Mouse (Mus musculus) embryonic facial prominence, embryonic 12.5 days (tissue): Measurements from ENCODE around the gene Cfdp1. TPM values are rescaled to one million over a fixed set of nuclear protein-coding genes. Genes with fewer than 3 reads are reported as not detected.

Source experiments
- ATAC-seq: fragments of 200-750 bp; cut with Nextera tagmentation; 2 replicates; pipeline ENCODE4 v1.8.0; 2017; ENCODE audit not compliant: insufficient number of reproducible peaks, insufficient read depth, low FRiP score, low TSS enrichment
- H3K27ac ChIP-seq: fragments of 300-500 bp; sonication (generic); 2 replicates; pipeline ENCODE4 v1.5.1; 2016; ENCODE audit warnings: mild to moderate bottlenecking
- H3K27me3 ChIP-seq: fragments of 300-500 bp; sonication (generic); 2 replicates; pipeline ENCODE4 v1.6.1; 2016; ENCODE audit warnings: mild to moderate bottlenecking, moderate library complexity
- H3K36me3 ChIP-seq: fragments of 300-500 bp; sonication (generic); 2 replicates; pipeline ENCODE4 v1.6.1; 2016; ENCODE audit warnings: mild to moderate bottlenecking
- H3K4me1 ChIP-seq: fragments of 300-500 bp; sonication (generic); 2 replicates; pipeline ENCODE4 v1.6.1; 2016
- H3K4me2 ChIP-seq: fragments of 300-500 bp; sonication (generic); replicated peaks from 2 replicates; pipeline ENCODE4 v1.6.1; 2016; ENCODE audit warnings: mild to moderate bottlenecking, moderate library complexity
- H3K4me3 ChIP-seq: fragments of 300-500 bp; sonication (generic); 2 replicates; pipeline ENCODE4 v1.5.1; 2016; ENCODE audit warnings: mild to moderate bottlenecking
- H3K9ac ChIP-seq: fragments of 300-500 bp; sonication (generic); 2 replicates; pipeline ENCODE4 v1.6.1; 2016; ENCODE audit warnings: mild to moderate bottlenecking, moderate library complexity
- H3K9me3 ChIP-seq: fragments of 300-500 bp; sonication (generic); 2 replicates; pipeline ENCODE4 v1.6.1; 2016; ENCODE audit warnings: mild to moderate bottlenecking, moderate library complexity
- WGBS: fragments of 180-500 bp; shearing (Covaris S2); methylation state at CpG from one replicate; pipeline ENCODE4 v1.1.7; 2016; 5-methylcytosine and 5-hydroxymethylcytosine counted together
- polyA plus RNA-seq: library from polyadenylated mRNA; unstranded; fragments of >200 nt; fragmentation: Nextera tagmentation; extraction: Ambion mirVana; gene quantifications from 2 replicates; pipeline ENCODE4 v1.2.1, GENCODE M21; 2016

The Cfdp1 gene
- 235 and 250 TPM in 2 replicates for polyA plus RNA-seq

DNA sequence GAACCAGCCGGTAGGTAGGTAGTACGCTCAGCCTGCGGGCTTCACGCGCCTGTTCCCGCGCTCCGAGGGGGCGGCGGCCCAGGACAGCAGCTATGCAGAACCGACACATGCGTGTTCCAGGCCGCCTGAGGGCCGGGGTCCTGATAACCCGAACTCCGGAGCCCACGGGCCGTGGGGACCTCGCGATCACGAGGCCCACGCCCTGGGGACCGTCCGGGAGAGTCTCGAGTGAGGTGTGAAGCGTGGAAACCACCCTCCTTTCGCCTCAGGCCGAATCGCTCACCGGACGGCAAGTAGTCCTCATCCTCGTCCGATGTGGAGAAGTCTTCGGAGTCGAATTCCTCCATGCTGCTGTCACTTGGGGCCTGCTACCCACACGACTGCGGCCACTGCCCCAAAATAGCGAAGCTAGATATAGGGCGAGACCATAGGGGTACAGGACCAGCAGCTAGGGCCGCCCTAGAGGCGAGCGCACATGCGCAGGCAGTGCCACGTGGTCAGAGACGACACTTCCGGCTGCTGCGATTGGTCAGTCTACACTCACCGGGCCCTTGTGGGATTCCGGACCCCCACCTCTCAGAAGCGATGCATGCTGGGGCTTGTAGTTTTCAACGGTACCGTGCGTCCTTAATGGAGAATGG lies at the start of gene Cfdp1:
Cfdp1 (minus strand) TSS at position 431 of the 641 bp plus-strand sequence.
- Histone ChIP-seq H3K4me3 (peak within 1 kb of the TSS; percentile 95), H3K9ac (peak within 1 kb of the TSS; percentile 92), H3K27me3 (no peaks in the 10 kb centered on the region), H3K27ac (peak within 1 kb of the TSS; percentile 42; the same call in 1 of the 2 replicates), H3K9me3 (no peaks in the 10 kb centered on the region), H3K4me1 (peaks cover 8% of the 10 kb centered on the region), H3K4me2 (peak within 1 kb of the TSS; percentile 79), H3K36me3 (no peaks in the 10 kb centered on the region; the same call in 1 of the 2 replicates)
- WGBS, result under 1% methylated on average over 53 of the region's 53 CpGs
- peak; percentile 100 for ATAC-seq

DNA sequence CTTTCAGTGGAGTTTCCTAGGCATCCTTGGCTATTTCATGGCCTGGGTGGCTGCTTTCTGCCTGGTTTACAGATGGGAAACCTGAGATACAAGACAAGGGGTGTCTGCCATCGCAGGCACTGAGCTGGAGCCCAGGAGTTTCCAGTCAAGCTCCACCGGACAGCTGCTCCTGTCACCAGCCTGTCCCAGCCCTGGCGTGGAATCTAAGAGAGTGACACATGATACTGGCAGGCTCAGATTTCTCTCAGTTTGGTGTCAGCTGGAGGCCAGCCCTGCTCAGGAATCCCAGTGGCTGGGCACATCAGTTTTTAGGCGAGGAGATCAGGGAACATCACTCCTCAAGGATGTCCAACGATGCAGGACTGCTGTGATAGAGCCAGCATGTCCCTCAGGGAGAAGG lies 48.0 kb upstream of the Cfdp1 start:
- no peaks in the 10 kb centered on the region for H3K27me3 ChIP-seq
- no peaks in the 10 kb centered on the region for H3K36me3 ChIP-seq
- H3K4me2 ChIP-seq, result no peak overlapping the region
- H3K9me3 ChIP-seq, result no peaks in the 10 kb centered on the region
- no peak overlapping the region for H3K9ac ChIP-seq
- WGBS, result 12% methylated on average over 5 of the region's 5 CpGs
- H3K4me1 ChIP-seq, result peaks cover 12% of the 10 kb centered on the region
- no peak overlapping the region for H3K27ac ChIP-seq
- ATAC-seq, result peak; percentile 47; the same call in 1 of the 2 replicates
- H3K4me3 ChIP-seq, result no peak overlapping the region

DNA sequence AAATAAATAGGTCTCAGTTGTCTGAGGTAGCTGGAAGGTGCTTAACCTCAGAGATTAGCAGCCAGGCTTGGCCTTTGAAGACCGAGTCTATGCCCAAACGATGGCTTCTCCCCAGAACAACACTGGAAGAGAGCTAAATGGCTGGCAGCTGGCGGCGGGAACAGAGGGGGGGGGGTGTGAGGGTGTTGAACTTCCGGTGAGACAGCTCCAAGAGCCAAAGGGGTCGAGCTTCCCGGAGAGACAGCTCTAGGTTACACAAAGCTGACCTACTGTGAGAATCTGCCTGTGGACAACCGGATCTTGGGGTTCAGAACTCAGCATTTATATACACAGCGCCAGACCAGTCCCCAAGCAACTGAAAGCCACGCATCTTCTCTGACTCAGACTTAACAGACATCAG lies 44.5 kb upstream of the Cfdp1 start:
- Histone ChIP-seq H3K36me3 (no peaks in the 10 kb centered on the region), H3K4me1 (peaks cover 12% of the 10 kb centered on the region), H3K27ac (no peak overlapping the region), H3K4me3 (no peak overlapping the region), H3K9ac (no peak overlapping the region), H3K9me3 (0 out of 2 replicates have a peak, but pooled peaks cover 3% of the 10 kb centered on the region), H3K4me2 (no peak overlapping the region), H3K27me3 (no peaks in the 10 kb centered on the region)
- WGBS, result 31% methylated on average over 10 of the region's 10 CpGs
- no peak for ATAC-seq

DNA sequence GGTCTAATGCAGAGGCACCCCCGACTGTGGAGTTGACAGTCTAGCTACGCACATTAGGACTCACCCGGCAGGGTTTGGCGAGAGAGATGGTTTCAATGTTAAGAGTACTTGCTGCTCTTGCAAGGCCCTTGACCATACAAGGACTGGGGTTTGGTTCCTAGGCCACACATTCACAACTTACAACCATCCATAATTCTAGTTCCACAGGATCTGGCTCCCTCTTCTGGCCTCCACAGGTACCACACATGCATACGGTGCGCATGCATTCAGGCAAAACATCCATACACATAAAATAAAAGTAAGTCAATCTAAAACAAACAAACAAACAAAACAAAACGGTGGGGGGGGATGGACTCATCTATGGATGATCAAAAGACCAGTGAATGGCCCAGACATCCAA lies 40.9 kb upstream of the Cfdp1 start:
- no peak overlapping the region for H3K4me2 ChIP-seq

DNA sequence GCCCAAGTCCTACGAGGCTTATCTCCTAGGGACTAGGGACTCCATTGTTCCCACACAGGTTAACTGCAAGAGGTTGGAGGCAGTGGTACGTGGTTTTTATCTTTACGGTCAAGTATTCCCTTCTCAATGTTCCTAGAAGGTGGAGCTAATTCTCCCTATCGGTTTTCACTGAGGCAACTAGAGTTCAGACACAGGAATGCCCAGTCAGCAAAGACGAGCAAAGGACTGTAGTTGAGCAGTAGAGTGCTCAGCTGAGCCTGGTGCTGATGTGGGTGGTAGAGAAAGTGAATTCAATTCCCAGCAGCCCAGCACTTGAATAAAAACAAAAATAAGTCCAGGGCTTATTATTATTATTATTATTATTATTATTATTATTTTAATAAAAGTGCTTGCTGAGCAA lies 38.5 kb upstream of the Cfdp1 start:
- WGBS, result 60% methylated on average over 5 of the region's 5 CpGs

More for the DNA sequence above, 40.9 kb upstream of the Cfdp1 start:
- no peak for ATAC-seq
- 0 out of 2 replicates have a peak, but pooled peaks cover 3% of the 10 kb centered on the region for H3K9me3 ChIP-seq
- peaks cover 8% of the 10 kb centered on the region for H3K4me1 ChIP-seq
- H3K36me3 ChIP-seq, result no peaks in the 10 kb centered on the region
- no peak overlapping the region for H3K4me3 ChIP-seq
- H3K27ac ChIP-seq, result no peak overlapping the region
- H3K9ac ChIP-seq, result no peak overlapping the region
- H3K27me3 ChIP-seq, result peaks cover 24% of the 10 kb centered on the region
- 86% methylated on average over 7 of the region's 7 CpGs for WGBS

DNA sequence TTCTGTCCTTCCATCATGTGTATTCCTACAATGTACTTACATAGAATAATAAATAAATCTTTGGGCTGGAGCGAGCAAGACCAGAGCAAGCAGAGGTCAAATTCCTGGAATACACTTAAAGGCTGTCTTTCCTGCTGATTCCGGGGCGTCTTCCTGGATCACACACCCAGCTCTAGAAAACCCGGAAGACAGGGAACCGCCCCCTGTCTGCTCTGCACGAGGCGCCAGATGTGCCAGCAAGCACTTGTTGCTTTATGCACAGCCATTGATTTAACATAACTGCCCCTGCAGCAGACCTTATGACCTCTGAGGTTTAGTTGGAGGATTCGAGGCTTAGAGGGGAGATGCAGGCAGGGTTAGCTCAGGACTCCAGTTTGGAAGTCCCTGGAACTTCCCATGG lies 37.9 kb upstream of the Cfdp1 start:
- no peak overlapping the region for H3K4me2 ChIP-seq
- H3K9ac ChIP-seq, result no peak overlapping the region
- H3K27me3 ChIP-seq, result peaks cover 41% of the 10 kb centered on the region
- H3K4me3 ChIP-seq, result no peak overlapping the region
- H3K27ac ChIP-seq, result no peak overlapping the region
- H3K4me1 ChIP-seq, result peaks cover 17% of the 10 kb centered on the region
- ATAC-seq, result no peak
- 0 out of 2 replicates have a peak, but pooled peaks cover 3% of the 10 kb centered on the region for H3K9me3 ChIP-seq
- WGBS, result 13% methylated on average over 8 of the region's 8 CpGs
- no peaks in the 10 kb centered on the region for H3K36me3 ChIP-seq

More for the DNA sequence above, 38.5 kb upstream of the Cfdp1 start:
- peaks cover 17% of the 10 kb centered on the region for H3K4me1 ChIP-seq
- no peak overlapping the region for H3K4me2 ChIP-seq
- H3K36me3 ChIP-seq, result no peaks in the 10 kb centered on the region
- H3K27me3 ChIP-seq, result peaks cover 41% of the 10 kb centered on the region
- 0 out of 2 replicates have a peak, but pooled peaks cover 3% of the 10 kb centered on the region for H3K9me3 ChIP-seq
- H3K27ac ChIP-seq, result no peak overlapping the region
- no peak overlapping the region for H3K4me3 ChIP-seq
- ATAC-seq, result no peak
- H3K9ac ChIP-seq, result no peak overlapping the region

DNA sequence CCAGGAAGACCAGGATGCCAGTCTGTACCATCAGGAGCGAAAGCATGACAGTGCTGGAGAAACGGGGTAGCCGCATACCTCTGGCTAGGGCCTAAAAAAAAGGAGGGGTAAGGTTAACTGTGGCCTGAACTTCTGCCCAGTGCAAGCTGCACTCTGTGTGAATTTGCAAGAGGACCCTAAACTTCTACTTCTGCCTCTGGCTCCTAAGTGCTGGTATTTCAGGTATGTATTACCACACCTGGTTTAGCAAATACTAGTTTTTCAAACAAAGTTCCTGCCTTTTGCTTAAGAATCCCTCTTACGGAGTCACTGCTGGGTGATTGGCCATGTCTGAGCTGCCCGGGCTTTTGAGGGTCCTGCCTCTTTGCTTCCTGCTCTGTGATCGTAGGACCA lies 36.8 kb upstream of the Cfdp1 start:
- Histone ChIP-seq H3K4me1 (peaks cover 17% of the 10 kb centered on the region), H3K9ac (no peak overlapping the region), H3K4me3 (no peak overlapping the region), H3K4me2 (no peak overlapping the region), H3K27me3 (peaks cover 47% of the 10 kb centered on the region), H3K36me3 (no peaks in the 10 kb centered on the region), H3K27ac (no peak overlapping the region), H3K9me3 (0 out of 2 replicates have a peak, but pooled peaks cover 3% of the 10 kb centered on the region)
- 63% methylated on average over 6 of the region's 6 CpGs for WGBS
- ATAC-seq, result no peak

DNA sequence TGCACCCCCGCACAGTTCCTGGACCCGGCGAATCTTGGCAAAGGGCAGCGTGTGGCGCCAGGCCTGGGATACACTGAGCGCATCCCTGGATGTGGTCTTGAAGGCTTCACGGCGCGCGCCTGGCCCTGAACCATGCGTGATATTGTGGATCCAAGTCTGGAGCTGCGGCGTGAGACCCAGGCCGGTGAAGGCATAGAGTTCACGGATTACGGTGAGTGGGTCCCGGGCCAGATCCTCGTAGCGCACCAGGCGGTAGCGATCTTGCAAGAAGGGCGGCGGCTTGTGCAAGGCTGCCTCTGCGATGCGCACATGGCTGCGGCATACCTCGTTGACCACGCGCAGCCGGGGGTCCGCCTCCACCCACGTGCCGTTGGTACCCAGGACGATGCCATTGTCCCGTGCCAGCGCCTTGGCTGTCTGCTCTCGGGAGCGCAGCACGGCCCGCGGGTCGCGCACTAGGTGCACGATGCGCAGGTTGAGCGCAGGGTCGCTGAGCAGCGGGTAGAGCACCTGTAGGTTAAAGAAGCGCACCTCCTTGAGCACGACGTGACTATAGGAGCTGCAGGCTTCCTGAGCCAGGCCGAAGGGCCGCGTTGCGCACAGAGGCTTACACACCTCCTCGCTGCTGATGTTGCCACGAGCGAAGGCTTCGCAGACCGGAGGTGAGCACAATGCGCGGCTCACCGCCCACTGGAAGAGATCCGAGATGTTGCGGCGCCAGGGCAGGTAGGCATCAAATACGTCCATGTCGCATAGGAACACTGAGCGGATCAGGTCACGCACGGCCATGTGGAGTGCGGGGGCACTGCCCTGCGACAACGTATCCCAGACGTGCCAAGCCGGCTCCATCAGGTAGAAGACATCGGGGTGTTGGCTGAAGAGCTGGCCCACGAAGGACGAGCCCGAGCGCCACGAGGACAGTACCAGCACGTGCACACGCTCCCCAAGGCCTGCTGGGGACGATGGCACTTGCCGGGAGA lies 36.1 kb upstream of the Cfdp1 start:
- H3K4me1 ChIP-seq, result peaks cover 17% of the 10 kb centered on the region
- no peak for ATAC-seq
- H3K9ac ChIP-seq, result 0 out of 2 replicates have a peak overlapping the region, but pooled peaks have one; percentile 24
- peaks cover 47% of the 10 kb centered on the region for H3K27me3 ChIP-seq
- H3K9me3 ChIP-seq, result 0 out of 2 replicates have a peak, but pooled peaks cover 3% of the 10 kb centered on the region
- peak overlapping the region; percentile 33 for H3K4me3 ChIP-seq
- 11% methylated on average over 86 of the region's 86 CpGs for WGBS
- peak overlapping the region; percentile 56 for H3K4me2 ChIP-seq
- H3K27ac ChIP-seq, result no peak overlapping the region
- H3K36me3 ChIP-seq, result no peaks in the 10 kb centered on the region

DNA sequence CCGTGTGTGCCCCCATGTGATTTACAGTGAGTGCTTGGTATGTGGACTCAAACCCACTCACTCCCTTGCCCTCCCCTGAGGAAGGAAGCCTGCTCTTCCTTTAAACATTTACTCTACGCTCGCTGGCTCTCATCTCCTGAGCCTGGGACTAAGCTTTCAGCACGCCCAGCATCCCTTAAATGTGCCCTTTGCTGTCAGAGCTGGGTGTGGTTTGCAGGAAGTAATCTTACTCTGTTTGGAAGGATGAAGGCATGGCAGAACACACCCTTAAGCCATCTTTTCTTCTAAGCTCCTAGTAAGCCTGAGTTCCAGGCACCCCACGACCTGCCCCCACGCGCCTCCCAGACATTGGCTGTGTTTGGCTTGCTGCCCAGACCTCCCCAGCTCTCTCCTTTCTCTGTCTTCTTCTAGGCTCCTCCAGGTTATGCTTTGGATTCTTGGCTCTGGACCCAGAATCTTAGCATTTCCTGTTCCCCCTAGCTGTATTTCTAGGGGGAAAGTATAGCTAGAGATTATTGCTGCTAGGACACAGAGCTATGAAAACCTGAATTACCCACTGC lies 34.1 kb upstream of the Cfdp1 start:
- Histone ChIP-seq H3K27me3 (peaks cover 47% of the 10 kb centered on the region), H3K4me2 (no peak overlapping the region), H3K9me3 (no peaks in the 10 kb centered on the region), H3K36me3 (no peaks in the 10 kb centered on the region), H3K9ac (no peak overlapping the region), H3K27ac (no peak overlapping the region), H3K4me1 (peaks cover 17% of the 10 kb centered on the region), H3K4me3 (no peak overlapping the region)
- 43% methylated on average over 7 of the region's 7 CpGs for WGBS
- ATAC-seq, result no peak

DNA sequence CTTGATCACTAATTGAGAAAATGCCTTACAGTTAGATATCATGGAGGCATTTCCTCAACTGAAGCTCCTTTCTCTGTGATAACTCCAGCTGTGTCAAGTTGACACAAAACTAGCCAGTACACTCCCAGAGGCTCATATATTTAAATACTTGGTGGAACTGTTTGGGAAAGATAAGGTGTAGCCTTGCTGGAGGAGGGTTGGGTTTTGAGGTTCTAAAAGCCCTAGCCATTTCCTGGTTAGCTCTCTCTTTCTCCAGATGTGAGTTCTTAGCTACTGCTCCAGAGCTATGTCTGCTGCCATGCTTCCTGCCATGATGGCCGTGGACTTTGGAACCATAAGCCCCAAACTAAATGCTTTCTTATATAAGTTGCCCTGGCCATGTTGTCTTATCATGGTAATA lies 33.4 kb upstream of the Cfdp1 start:
- no peaks in the 10 kb centered on the region for H3K9me3 ChIP-seq
- ATAC-seq, result no peak
- no peak overlapping the region for H3K4me3 ChIP-seq
- peaks cover 46% of the 10 kb centered on the region for H3K27me3 ChIP-seq
- H3K36me3 ChIP-seq, result no peaks in the 10 kb centered on the region
- WGBS, result 88% methylated on average over 1 of the region's 1 CpGs
- H3K4me2 ChIP-seq, result no peak overlapping the region
- H3K9ac ChIP-seq, result no peak overlapping the region
- peaks cover 17% of the 10 kb centered on the region for H3K4me1 ChIP-seq
- no peak overlapping the region for H3K27ac ChIP-seq

DNA sequence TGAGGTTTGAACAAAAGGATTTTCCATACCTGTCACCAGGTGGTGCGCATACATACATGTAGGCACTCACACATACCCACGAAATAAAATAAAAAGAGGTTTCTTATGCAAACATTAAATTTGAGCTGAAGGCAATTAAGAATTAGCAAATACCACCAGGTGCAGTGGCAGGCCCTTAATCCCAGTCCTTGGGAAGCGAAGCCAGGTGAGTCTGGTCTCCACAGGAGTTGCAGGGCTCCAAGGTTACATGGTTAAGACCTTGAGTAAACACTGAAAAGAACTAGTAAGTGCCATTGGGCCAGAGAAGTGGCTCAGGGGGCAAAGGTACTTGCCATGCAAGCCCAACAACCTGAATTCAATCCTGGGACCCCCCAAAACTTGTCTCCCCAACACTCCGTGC lies 29.5 kb upstream of the Cfdp1 start:
- Histone ChIP-seq H3K9ac (no peak overlapping the region), H3K9me3 (no peaks in the 10 kb centered on the region), H3K36me3 (no peaks in the 10 kb centered on the region), H3K4me1 (peaks cover 7% of the 10 kb centered on the region; the same call in 1 of the 2 replicates), H3K27me3 (peaks cover 12% of the 10 kb centered on the region), H3K27ac (no peak overlapping the region), H3K4me2 (no peak overlapping the region), H3K4me3 (no peak overlapping the region)
- 81% methylated on average over 4 of the region's 4 CpGs for WGBS
- no peak for ATAC-seq
